Mouse (Mus musculus) CH12.LX (cell line): ENCODE data around the gene Vmn1r196.

Source experiments
- CTCF ChIP-seq, 2 experiments: IDR thresholded peaks in 1 of 2; conservative IDR thresholded peaks in 1 of 2; 2 replicates each; pipeline ENCODE4 v1.5.1; 2011 to 2012; ENCODE audit warnings: low read depth in 2 of 2, low read length in 2 of 2, improper control_type of control experiment in 1 of 2, inconsistent platforms in 1 of 2, mild to moderate bottlenecking in 1 of 2, moderate library complexity in 1 of 2
- GABPA ChIP-seq: IDR thresholded peaks from 2 replicates; pipeline ENCODE4 v1.6.1; 2012; ENCODE audit warnings: low read depth, low read length, improper control_type of control experiment, inconsistent platforms; ENCODE audit not compliant: insufficient replicate concordance
- HCFC1 ChIP-seq: IDR thresholded peaks from 2 replicates; pipeline ENCODE4 v1.6.1; 2012; ENCODE audit warnings: low read depth, mild to moderate bottlenecking, inconsistent platforms, low read length, improper control_type of control experiment
- JUN ChIP-seq: IDR thresholded peaks from 2 replicates; pipeline ENCODE4 v1.6.1; 2011; ENCODE audit warnings: low read depth, mild to moderate bottlenecking, low read length, improper control_type of control experiment, moderate library complexity; ENCODE audit not compliant: insufficient read depth
- MAX ChIP-seq: IDR thresholded peaks from 2 replicates; pipeline ENCODE4 v1.6.1; 2011; ENCODE audit warnings: low read length, improper control_type of control experiment
- MYC ChIP-seq: IDR thresholded peaks from 2 replicates; pipeline ENCODE4 v1.6.1; 2011; ENCODE audit warnings: low read depth, mild to moderate bottlenecking, improper control_type of control experiment, low read length
- POLR2A ChIP-seq: IDR thresholded peaks from 2 replicates; pipeline ENCODE4 v1.6.1; 2011; ENCODE audit warnings: low read depth, mild to moderate bottlenecking, improper control_type of control experiment, low read length
- TCF12 ChIP-seq: IDR thresholded peaks from 2 replicates; pipeline ENCODE4 v1.6.1; 2014; ENCODE audit warnings: low read depth, mild to moderate bottlenecking, inconsistent platforms, low read length, improper control_type of control experiment

DNA sequence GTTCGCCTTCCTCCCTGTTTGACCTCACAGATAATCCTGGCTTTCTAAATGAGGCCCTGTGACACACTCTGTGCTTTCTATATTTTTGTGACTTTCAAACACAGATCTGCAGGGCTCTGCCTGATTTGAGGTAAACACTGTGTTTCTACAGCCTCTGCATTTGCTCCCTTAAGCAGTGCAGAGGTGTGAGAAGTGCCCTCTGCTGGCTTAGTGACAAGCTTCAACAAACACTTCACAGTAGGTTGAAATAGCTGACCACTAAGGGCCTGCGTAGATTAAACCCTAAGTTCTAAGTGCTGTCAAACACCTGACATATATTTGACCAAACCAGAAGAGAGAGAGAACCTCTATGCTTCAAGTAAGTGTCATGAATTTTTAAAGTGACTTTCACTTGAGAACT lies 5.1 kb upstream of the Vmn1r196 start:
- TF ChIP-seq CTCF (conservative IDR thresholded peaks at IDR 0.05 in 1 of 2, IDR thresholded peaks at IDR 0.05 in 1 of 2; ENCODE audit: low read depth in 2 of 2, low read length in 2 of 2) (peak in 1 of 2 experiments; percentile 51; a peak in 2 of 4 replicates), POLR2A (no peak), GABPA (no peak), HCFC1 (no peak), TCF12 (no peak), MAX (no peak), MYC (no peak), JUN (no peak)
